Comparison of ENCODE assay signal across 8 mouse cellular contexts in genomic region chr10:127526048-127526447, GRCm38 (mm10). TPM values are rescaled to one million over a fixed set of nuclear protein-coding genes. Genes with fewer than 3 reads are reported as not detected.
A peak's percentile ranks its signal among the peaks of the same experiment; 100 is the strongest.
DNase-seq lines count a peak whose midpoint lies in the region; ATAC-seq and TF ChIP-seq lines count a peak whose summit lies in the region.

No protein-coding gene starts in this region.

- ATAC-seq in heart, embryonic 12.5 days (ENCODE audit: insufficient number of reproducible peaks, low FRiP score), result no peak
- no peak for ATAC-seq in embryonic facial prominence, embryonic 11.5 days (replicated peaks; ENCODE audit: insufficient number of reproducible peaks, low FRiP score, low TSS enrichment, low read depth)
- no peak for ATAC-seq in intestine, postnatal 0 days
- ATAC-seq in neural tube, embryonic 13.5 days (ENCODE audit: low read depth), result no peak

- whole genome bisulfite sequencing in heart, embryonic 12.5 days, result 3% methylated on average over 26 of the region's 26 CpGs
- 1% methylated on average over 26 of the region's 26 CpGs for WGBS in embryonic facial prominence, embryonic 11.5 days
- 3% methylated on average over 26 of the region's 26 CpGs for WGBS in intestine, postnatal 0 days
- 3% methylated on average over 26 of the region's 26 CpGs for WGBS in neural tube, embryonic 13.5 days

- peaks cover 20% of the 10 kb centered on the region for H3K4me1 ChIP-seq in heart, embryonic 12.5 days (replicated peaks)
- peaks cover 11% of the 10 kb centered on the region for H3K4me1 ChIP-seq in embryonic facial prominence, embryonic 11.5 days (ENCODE audit: control insufficient read depth, insufficient read depth, low read length)
- peaks cover 7% of the 10 kb centered on the region; the same call in 1 of the 2 replicates for H3K4me1 ChIP-seq in intestine, postnatal 0 days (replicated peaks; ENCODE audit: control insufficient read depth, insufficient read depth, low read length)
- H3K4me1 ChIP-seq in neural tube, embryonic 13.5 days (replicated peaks), result peaks cover 80% of the 10 kb centered on the region

- H3K9me3 ChIP-seq in heart, embryonic 12.5 days (replicated peaks), result no peaks in the 10 kb centered on the region
- no peaks in the 10 kb centered on the region for H3K9me3 ChIP-seq in embryonic facial prominence, embryonic 11.5 days (replicated peaks; ENCODE audit: control insufficient read depth, low read length)
- no peaks in the 10 kb centered on the region for H3K9me3 ChIP-seq in intestine, postnatal 0 days (ENCODE audit: control insufficient read depth)
- no peaks in the 10 kb centered on the region for H3K9me3 ChIP-seq in neural tube, embryonic 13.5 days

- H3K27me3 ChIP-seq in heart, embryonic 12.5 days (replicated peaks), result peaks cover 82% of the 10 kb centered on the region
- peaks cover 68% of the 10 kb centered on the region for H3K27me3 ChIP-seq in embryonic facial prominence, embryonic 11.5 days (ENCODE audit: control insufficient read depth, insufficient read depth, low read length)
- H3K27me3 ChIP-seq in intestine, postnatal 0 days (replicated peaks; ENCODE audit: control insufficient read depth, insufficient read depth, low read length), result peaks cover 74% of the 10 kb centered on the region
- H3K27me3 ChIP-seq in neural tube, embryonic 13.5 days, result peaks cover 68% of the 10 kb centered on the region

- peak overlapping the region; percentile 65 for H3K4me2 ChIP-seq in heart, embryonic 12.5 days
- peak overlapping the region; percentile 28; the same call in 1 of the 2 replicates for H3K4me2 ChIP-seq in embryonic facial prominence, embryonic 11.5 days (ENCODE audit: low read depth, low read length)
- peak overlapping the region; percentile 56 for H3K4me2 ChIP-seq in intestine, postnatal 0 days (replicated peaks; ENCODE audit: low read depth)
- H3K4me2 ChIP-seq in neural tube, embryonic 13.5 days, result peak overlapping the region; percentile 81

- peak overlapping the region; percentile 38 for H3K4me3 ChIP-seq in heart, embryonic 12.5 days
- H3K4me3 ChIP-seq in embryonic facial prominence, embryonic 11.5 days (ENCODE audit: low read depth, low read length), result 0 out of 2 replicates have a peak overlapping the region, but pooled peaks have one; percentile 3
- H3K4me3 ChIP-seq in intestine, postnatal 0 days (ENCODE audit: low read depth, low read length), result peak overlapping the region; percentile 26
- H3K4me3 ChIP-seq in neural tube, embryonic 13.5 days, result peak overlapping the region; percentile 69

- no peak for DNase-seq in heart, postnatal 36 days
- DNase-seq in embryonic facial prominence, embryonic 11.5 days (ENCODE audit: low spot score), result no peak
- no peak for DNase-seq in ovary, postnatal 10 days (ENCODE audit: low spot score)
- DNase-seq in gastrocnemius, adult 8-10 months (ENCODE audit: low spot score in 2 of 2), result no peak
- DNase-seq in layer of hippocampus, adult 11-12 months (ENCODE audit: low spot score), result no peak

- H3K9ac ChIP-seq in heart, embryonic 12.5 days, result 0 out of 2 replicates have a peak overlapping the region, but pooled peaks have one; percentile 21
- H3K9ac ChIP-seq in embryonic facial prominence, embryonic 11.5 days (replicated peaks; ENCODE audit: low read length), result no peak overlapping the region
- H3K9ac ChIP-seq in intestine, postnatal 0 days (ENCODE audit: low read depth, low read length), result no peak overlapping the region
- peak overlapping the region; percentile 86 for H3K9ac ChIP-seq in neural tube, embryonic 13.5 days

- no peak for TF ChIP-seq CTCF in intestine, postnatal 0 days (IDR thresholded peaks at IDR 0.05; ENCODE audit: low read depth)

- H3K36me3 ChIP-seq in heart, embryonic 12.5 days, result no peaks in the 10 kb centered on the region
- no peaks in the 10 kb centered on the region for H3K36me3 ChIP-seq in embryonic facial prominence, embryonic 11.5 days (replicated peaks; ENCODE audit: control insufficient read depth, insufficient read depth, low read depth, low read length)
- no peaks in the 10 kb centered on the region for H3K36me3 ChIP-seq in intestine, postnatal 0 days (ENCODE audit: control insufficient read depth, insufficient read depth)
- H3K36me3 ChIP-seq in neural tube, embryonic 13.5 days, result no peaks in the 10 kb centered on the region

- intact Hi-C loops in heart, postnatal 36 days (cut with DNase I), result no loop called here

- no peak overlapping the region for H3K27ac ChIP-seq in heart, embryonic 12.5 days (ENCODE audit: poor library complexity, severe bottlenecking)
- H3K27ac ChIP-seq in embryonic facial prominence, embryonic 11.5 days (replicated peaks; ENCODE audit: low read depth, low read length), result no peak overlapping the region
- H3K27ac ChIP-seq in intestine, postnatal 0 days (ENCODE audit: low read depth, low read length), result no peak overlapping the region
- peak overlapping the region; percentile 92 for H3K27ac ChIP-seq in neural tube, embryonic 13.5 days (replicated peaks)

RNA-seq across cellular contexts. Expression of gene Shmt2, which starts 3.8 kb away (rescaled TPM):
- 80.4 and 83.8 TPM in 2 replicates for polyA plus RNA-seq in heart, embryonic 12.5 days (2016; fragmentation: Nextera tagmentation; extraction: Ambion mirVana)
- 10 to 100 TPM; 43.8 to 44.3 TPM for total RNA-seq in heart, postnatal 36 days (2021)
- 68.7 and 73.5 TPM in 2 replicates for polyA plus RNA-seq in embryonic facial prominence, embryonic 11.5 days (2014; fragmentation: Nextera tagmentation; extraction: Ambion mirVana)
- polyA plus RNA-seq in intestine, postnatal 0 days (2015; fragmentation: Nextera tagmentation; extraction: Ambion mirVana), result 26.2 and 26.7 TPM in 2 replicates
- polyA plus RNA-seq in neural tube, embryonic 13.5 days (2015; fragmentation: Nextera tagmentation; extraction: Ambion mirVana), result 52.4 and 53.0 TPM in 2 replicates
- total RNA-seq in gastrocnemius, adult 8-10 months (2022), result 10 to 100 TPM; 20.3 to 23.0 (median 22.8) TPM

RNA-seq across cellular contexts. Expression of gene Nxph4, which starts 8.3 kb away (rescaled TPM):
- 0.33 and 0.65 TPM in 2 replicates for polyA plus RNA-seq in heart, embryonic 12.5 days (2016; fragmentation: Nextera tagmentation; extraction: Ambion mirVana)
- under 1 TPM; 0.28 to 0.41 TPM for total RNA-seq in heart, postnatal 36 days (2021)
- 4.4 and 6.9 TPM in 2 replicates for polyA plus RNA-seq in embryonic facial prominence, embryonic 11.5 days (2014; fragmentation: Nextera tagmentation; extraction: Ambion mirVana)
- 2.9 and 4.5 TPM in 2 replicates for polyA plus RNA-seq in intestine, postnatal 0 days (2015; fragmentation: Nextera tagmentation; extraction: Ambion mirVana)
- polyA plus RNA-seq in neural tube, embryonic 13.5 days (2015; fragmentation: Nextera tagmentation; extraction: Ambion mirVana), result 128 and 133 TPM in 2 replicates
- under 1 TPM in 2 of 4 experiments, not detected in 2; 0.16 to 0.27 TPM for total RNA-seq in gastrocnemius, adult 8-10 months (2022)

RNA-seq across cellular contexts. Expression of gene Ndufa4l2, which starts 11.3 kb away (rescaled TPM):
- 19.5 and 24.4 TPM in 2 replicates for polyA plus RNA-seq in heart, embryonic 12.5 days (2016; fragmentation: Nextera tagmentation; extraction: Ambion mirVana)
- 10 to 100 TPM; 26.0 to 27.6 TPM for total RNA-seq in heart, postnatal 36 days (2021)
- 2.1 and 2.8 TPM in 2 replicates for polyA plus RNA-seq in embryonic facial prominence, embryonic 11.5 days (2014; fragmentation: Nextera tagmentation; extraction: Ambion mirVana)
- polyA plus RNA-seq in intestine, postnatal 0 days (2015; fragmentation: Nextera tagmentation; extraction: Ambion mirVana), result 19.9 and 21.9 TPM in 2 replicates
- 10.1 and 10.6 TPM in 2 replicates for polyA plus RNA-seq in neural tube, embryonic 13.5 days (2015; fragmentation: Nextera tagmentation; extraction: Ambion mirVana)
- total RNA-seq in gastrocnemius, adult 8-10 months (2022), result 10 to 100 TPM in 1 of 4 experiments, 1 to 10 TPM in 3; 4.6 to 11.1 (median 7.6) TPM

RNA-seq across cellular contexts. Expression of gene Stac3, which starts 24.6 kb away (rescaled TPM):
- 0.50 and 1.1 TPM in 2 replicates for polyA plus RNA-seq in heart, embryonic 12.5 days (2016; fragmentation: Nextera tagmentation; extraction: Ambion mirVana)
- total RNA-seq in heart, postnatal 36 days (2021), result under 1 TPM; 0.51 to 0.64 TPM
- polyA plus RNA-seq in embryonic facial prominence, embryonic 11.5 days (2014; fragmentation: Nextera tagmentation; extraction: Ambion mirVana), result 0.49 TPM in 1 of 2 replicates, not detected in the other
- polyA plus RNA-seq in intestine, postnatal 0 days (2015; fragmentation: Nextera tagmentation; extraction: Ambion mirVana), result 0.17 TPM in 1 of 2 replicates, not detected in the other
- polyA plus RNA-seq in neural tube, embryonic 13.5 days (2015; fragmentation: Nextera tagmentation; extraction: Ambion mirVana), result 2.4 and 3.2 TPM in 2 replicates
- total RNA-seq in gastrocnemius, adult 8-10 months (2022), result 100 to 1,000 TPM; 386 to 447 (median 408) TPM

Comparison
In these comparisons a context has a peak if more than half of its experiments do, and no peak if none do; other contexts are left out.
1. H3K4me2 ChIP-seq: peak in every context shown above with its lines; median percentile 81 in neural tube, embryonic 13.5 days; 65 in heart, embryonic 12.5 days; 56 in intestine, postnatal 0 days; 28 in embryonic facial prominence, embryonic 11.5 days.
2. H3K4me3 ChIP-seq: peak in every context shown above with its lines; median percentile 69 in neural tube, embryonic 13.5 days; 38 in heart, embryonic 12.5 days; 26 in intestine, postnatal 0 days; 3 in embryonic facial prominence, embryonic 11.5 days.
3. H3K9ac ChIP-seq: peak in heart, embryonic 12.5 days (single experiment) and neural tube, embryonic 13.5 days (single experiment); none in embryonic facial prominence, embryonic 11.5 days (single experiment) and intestine, postnatal 0 days (single experiment).
4. RNA of gene Nxph4, which starts 8.3 kb away (polyA plus RNA-seq): 128 to 133 TPM in neural tube, embryonic 13.5 days; 4.4 to 6.9 TPM in embryonic facial prominence, embryonic 11.5 days, 2.9 to 4.5 TPM in intestine, postnatal 0 days and 0.33 to 0.65 TPM in heart, embryonic 12.5 days; every median in the first group is over 10 times any median in the second.